Mouse (Mus musculus) limb, embryonic 11.5 days (tissue): ENCODE measurements around the gene Cdk19. TPM values are rescaled to one million over a fixed set of nuclear protein-coding genes. Genes with fewer than 3 reads are reported as not detected.
"Not testable (repeated sequence)": the region's sequence is repeated elsewhere in the genome, so short reads cannot be mapped to it uniquely, and the experiment has no call there.

Experiments
- ATAC-seq: fragments of 200-750 bp; cut with Nextera tagmentation; 2 replicates; pipeline ENCODE4 v1.8.0; 2017; ENCODE audit warnings: low read depth; ENCODE audit not compliant: insufficient number of reproducible peaks, low FRiP score, low TSS enrichment
- DNase-seq: peaks from one replicate; pipeline ENCODE4 v3.0.0-alpha.2; 2015; ENCODE audit warnings: low spot score
- H3K27ac ChIP-seq: fragments of 300-500 bp; sonication (generic); replicated peaks from 2 replicates; pipeline ENCODE4 v1.5.1; 2014; ENCODE audit warnings: low read depth, mild to moderate bottlenecking, low read length
- H3K27me3 ChIP-seq: fragments of 300-500 bp; sonication (generic); 2 replicates; pipeline ENCODE4 v1.6.1; 2014; ENCODE audit warnings: mild to moderate bottlenecking, low read length, mixed read lengths; ENCODE audit not compliant: control insufficient read depth, insufficient read depth
- H3K36me3 ChIP-seq: fragments of 300-500 bp; sonication (generic); 2 replicates; pipeline ENCODE4 v1.6.1; 2014; ENCODE audit warnings: mild to moderate bottlenecking, low read length, moderate library complexity, mixed read lengths; ENCODE audit not compliant: control insufficient read depth, insufficient read depth
- H3K4me1 ChIP-seq: fragments of 300-500 bp; sonication (generic); 2 replicates; pipeline ENCODE4 v1.6.1; 2014; ENCODE audit warnings: low read length, mixed read lengths; ENCODE audit not compliant: control insufficient read depth, insufficient read depth
- H3K4me2 ChIP-seq: fragments of 300-500 bp; sonication (generic); 2 replicates; pipeline ENCODE4 v1.6.1; 2014; ENCODE audit warnings: low read depth, mild to moderate bottlenecking, moderate library complexity; ENCODE audit not compliant: severe bottlenecking
- H3K4me3 ChIP-seq: fragments of 300-500 bp; sonication (generic); 2 replicates; pipeline ENCODE4 v1.5.1; 2014; ENCODE audit warnings: low read depth, low read length
- H3K9ac ChIP-seq: fragments of 300-500 bp; sonication (generic); 2 replicates; pipeline ENCODE4 v1.6.1; 2014; ENCODE audit warnings: mild to moderate bottlenecking, low read length
- H3K9me3 ChIP-seq: fragments of 300-500 bp; sonication (generic); 2 replicates; pipeline ENCODE4 v1.6.1; 2016; ENCODE audit warnings: low read length; ENCODE audit not compliant: control insufficient read depth
- whole genome bisulfite sequencing: fragments of 180-500 bp; shearing (Covaris S2); extraction: QIAGEN DNeasy Blood & Tissue Kit; methylation state at CpG from one replicate; pipeline ENCODE4 v1.1.7; 2014; 5-methylcytosine and 5-hydroxymethylcytosine counted together
- polyA plus RNA-seq: library from polyadenylated mRNA; unstranded; fragments of >200 nt; fragmentation: Nextera tagmentation; extraction: Ambion mirVana; gene quantifications from 2 replicates; pipeline ENCODE4 v1.2.1, GENCODE M21; 2014

Cdk19 gene
- polyA plus RNA-seq, 1 experiment from 2014 or later = 11.4 TPM

DNA sequence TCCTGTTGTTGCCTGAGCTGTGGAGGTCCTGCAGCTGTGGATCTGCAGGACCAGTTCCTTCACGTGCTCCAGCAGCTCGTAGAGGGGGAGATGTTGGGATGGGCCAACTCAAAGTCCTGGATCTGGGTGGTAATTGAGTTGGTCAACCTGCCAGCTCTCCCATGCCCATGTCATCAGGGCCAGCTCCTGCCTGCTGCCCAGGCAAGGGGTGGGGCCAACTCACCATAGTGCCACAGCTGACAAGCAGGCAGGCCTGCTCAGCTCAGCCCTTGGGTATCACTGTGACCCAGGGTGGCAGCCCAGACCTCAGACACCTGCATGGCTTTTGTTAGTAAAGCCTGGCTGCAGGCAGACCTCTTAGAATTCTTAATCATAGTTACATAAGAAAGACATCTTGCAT lies 81.3 kb downstream of the Cdk19 start:
- Histone ChIP-seq H3K36me3 (no peaks in the 10 kb centered on the region), H3K9ac (no peak overlapping the region), H3K4me3 (no peak overlapping the region), H3K27ac (no peak overlapping the region), H3K4me2 (no peak overlapping the region), H3K4me1 (peaks cover 5% of the 10 kb centered on the region), H3K27me3 (no peaks in the 10 kb centered on the region), H3K9me3 (no peaks in the 10 kb centered on the region)
- ATAC-seq = no peak
- 88% methylated on average over 2 of the region's 2 CpGs for WGBS
- DNase-seq = no peak

DNA sequence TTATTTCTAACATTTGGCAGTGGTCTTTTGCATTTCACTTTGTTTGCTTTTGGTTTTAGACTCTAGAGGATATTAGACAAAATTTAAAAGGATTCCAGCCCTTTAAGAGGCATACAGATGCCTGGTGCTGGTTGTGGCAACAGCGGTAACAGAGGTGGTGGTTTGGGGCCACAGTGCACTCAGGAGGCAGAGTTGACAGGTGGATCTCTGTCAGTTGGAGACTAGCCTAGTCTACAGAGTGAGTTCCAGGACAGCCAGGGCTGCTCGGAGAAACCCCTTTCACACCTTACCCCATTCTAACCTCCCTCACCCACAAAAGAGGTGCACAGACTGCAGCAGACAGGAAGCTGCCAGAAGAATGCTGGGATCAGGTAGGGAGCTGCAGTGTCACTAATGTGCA lies 82.4 kb downstream of the Cdk19 start:
- Histone ChIP-seq H3K4me1 (peaks cover 6% of the 10 kb centered on the region), H3K4me2 (no peak overlapping the region), H3K9ac (no peak overlapping the region), H3K27ac (no peak overlapping the region), H3K9me3 (no peaks in the 10 kb centered on the region), H3K4me3 (no peak overlapping the region), H3K36me3 (no peaks in the 10 kb centered on the region), H3K27me3 (no peaks in the 10 kb centered on the region)
- DNase-seq (no peak), ATAC-seq (no peak)
- WGBS = 80% methylated on average over 2 of the region's 2 CpGs

DNA sequence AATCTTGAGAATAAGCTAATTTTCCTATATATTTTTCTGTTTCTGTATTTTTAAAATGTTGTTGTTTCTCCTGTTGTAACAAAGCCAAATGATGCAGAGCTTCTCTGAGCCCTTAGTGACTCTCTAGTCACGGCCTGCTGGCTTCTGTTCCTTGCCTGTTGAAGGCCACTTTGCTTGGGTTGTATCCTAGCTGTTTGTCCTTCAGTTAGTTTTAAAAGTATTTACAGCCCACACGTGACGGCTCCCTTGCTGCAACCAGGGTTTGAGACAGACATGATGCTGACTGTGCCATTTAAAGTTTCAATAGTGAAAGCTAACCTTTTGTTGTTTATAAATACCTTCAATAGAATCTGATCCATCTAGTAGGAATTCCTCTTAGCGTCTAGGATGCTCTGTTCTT lies 83.3 kb downstream of the Cdk19 start:
- Histone ChIP-seq H3K9ac (no peak overlapping the region), H3K36me3 (no peaks in the 10 kb centered on the region), H3K27me3 (no peaks in the 10 kb centered on the region), H3K27ac (no peak overlapping the region), H3K4me2 (no peak overlapping the region), H3K9me3 (no peaks in the 10 kb centered on the region), H3K4me1 (peaks cover 6% of the 10 kb centered on the region), H3K4me3 (no peak overlapping the region)
- no peak for DNase-seq
- ATAC-seq = no peak
- WGBS = 51% methylated on average over 4 of the region's 4 CpGs

DNA sequence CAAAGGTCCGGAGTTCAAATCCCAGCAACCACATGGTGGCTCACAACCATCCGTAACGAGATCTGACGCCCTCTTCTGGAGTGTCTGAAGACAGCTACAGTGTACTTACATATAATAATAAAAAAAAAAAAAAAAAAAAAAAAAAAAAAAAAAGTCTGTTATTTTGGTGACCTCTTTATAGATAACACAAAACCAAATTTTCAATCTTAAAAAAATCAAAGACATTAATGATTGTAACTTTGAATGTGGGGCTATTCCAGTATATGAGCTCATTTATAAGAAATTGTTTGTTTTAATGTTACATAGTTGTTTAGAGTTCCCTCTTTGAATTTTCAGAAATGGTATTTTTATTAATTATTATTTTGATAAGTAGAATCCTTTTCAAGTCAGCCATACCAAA lies 85.1 kb downstream of the Cdk19 start:
- H3K36me3 ChIP-seq, H3K27ac ChIP-seq, H3K4me2 ChIP-seq, H3K9me3 ChIP-seq, H3K9ac ChIP-seq, H3K27me3 ChIP-seq, ATAC-seq, H3K4me3 ChIP-seq, H3K4me1 ChIP-seq, DNase-seq: not testable (repeated sequence)
- 88% methylated on average over 4 of the region's 4 CpGs for WGBS

DNA sequence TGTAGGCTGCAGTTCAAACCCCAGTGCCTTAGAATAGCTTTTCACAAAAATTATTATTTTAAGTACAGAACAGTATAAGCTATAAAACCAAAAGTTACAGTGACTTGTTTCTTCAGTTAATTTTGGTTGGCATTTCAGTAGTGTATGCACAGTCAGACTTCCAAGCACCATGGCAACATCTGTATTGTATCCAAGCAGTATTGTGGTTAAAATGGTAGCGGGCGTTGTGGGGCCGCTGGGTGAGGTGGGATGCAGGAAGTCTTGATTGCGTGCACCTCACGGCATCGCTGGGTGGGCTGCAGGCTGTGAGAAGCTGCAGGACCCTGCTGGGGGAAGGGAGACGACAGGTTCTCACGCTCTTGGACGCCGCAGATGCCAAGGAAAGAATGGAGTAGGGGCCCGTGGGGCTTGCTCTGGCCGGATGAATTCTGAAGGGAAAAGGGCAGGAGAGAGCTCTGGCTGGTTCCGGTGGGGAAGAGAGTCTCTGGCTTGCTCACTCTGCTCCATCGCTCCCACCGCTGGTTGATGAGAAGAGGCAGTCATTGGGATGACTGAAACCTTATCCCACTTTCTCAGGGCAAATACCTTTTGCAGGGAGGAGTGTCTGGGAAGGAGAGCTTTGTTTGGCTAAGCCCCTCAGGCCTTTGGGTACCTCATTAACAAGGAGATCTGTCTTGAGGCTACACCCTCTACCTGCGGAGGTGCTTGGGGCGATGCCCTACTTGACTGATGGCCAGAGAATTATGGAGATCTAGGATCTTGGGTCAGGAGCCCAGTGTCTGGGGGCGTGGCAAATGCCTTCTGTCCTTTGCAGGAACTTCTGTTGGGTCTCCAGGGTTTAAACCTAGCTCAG lies 86.1 kb downstream of the Cdk19 start:
- Histone ChIP-seq H3K9ac (no peak overlapping the region), H3K27me3 (no peaks in the 10 kb centered on the region), H3K4me2 (peak overlapping the region; percentile 11; the same call in 1 of the 2 replicates), H3K27ac (no peak overlapping the region), H3K36me3 (no peaks in the 10 kb centered on the region), H3K9me3 (no peaks in the 10 kb centered on the region), H3K4me3 (no peak overlapping the region), H3K4me1 (peaks cover 6% of the 10 kb centered on the region)
- ATAC-seq (no peak), DNase-seq (no peak)
- WGBS = 37% methylated on average over 18 of the region's 18 CpGs

DNA sequence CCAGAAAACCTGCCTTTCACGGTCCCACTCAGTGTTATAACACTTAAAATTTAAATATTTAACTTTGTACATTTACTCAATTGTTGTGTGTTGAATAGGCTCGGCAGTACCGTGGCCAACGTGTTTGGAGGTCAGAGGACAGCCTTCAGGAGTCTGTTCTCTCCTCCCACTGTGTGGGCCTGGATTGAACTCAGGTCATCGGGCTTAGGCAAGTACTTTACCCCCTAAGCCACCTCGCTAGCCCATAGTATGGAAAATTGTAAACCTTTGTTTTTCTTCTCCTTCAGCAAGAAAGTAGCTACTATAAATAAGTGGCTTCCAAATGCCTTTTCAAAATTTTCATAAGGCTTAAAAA lies 86.7 kb downstream of the Cdk19 start:
- Histone ChIP-seq H3K4me1 (peaks cover 6% of the 10 kb centered on the region), H3K9ac (no peak overlapping the region), H3K4me3 (no peak overlapping the region), H3K36me3 (no peaks in the 10 kb centered on the region), H3K27ac (no peak overlapping the region), H3K27me3 (no peaks in the 10 kb centered on the region), H3K4me2 (no peak overlapping the region), H3K9me3 (no peaks in the 10 kb centered on the region)
- no peak for DNase-seq
- 73% methylated on average over 6 of the region's 6 CpGs for WGBS
- no peak for ATAC-seq

DNA sequence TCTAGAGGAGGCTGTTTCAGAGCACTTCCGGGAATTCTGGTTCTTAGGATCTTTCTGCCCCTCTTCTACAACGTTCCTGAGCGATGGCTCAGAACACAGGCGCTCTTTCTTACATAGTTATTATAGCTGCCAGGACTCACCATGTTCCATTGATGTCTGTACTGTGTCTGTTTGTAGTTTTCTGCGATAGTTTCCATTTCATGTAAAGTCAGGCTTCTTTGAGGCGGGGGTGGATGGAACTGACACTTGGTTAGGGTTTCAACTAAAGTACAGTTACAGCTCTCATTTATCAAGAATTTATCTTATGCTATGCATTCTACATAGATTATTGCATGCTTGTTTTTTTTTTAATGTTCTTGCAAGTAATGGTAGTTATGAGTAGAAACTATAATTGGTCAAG lies 89.3 kb downstream of the Cdk19 start:
- H3K4me1 ChIP-seq = peaks cover 6% of the 10 kb centered on the region
- H3K9ac ChIP-seq = no peak overlapping the region
- H3K9me3 ChIP-seq = no peaks in the 10 kb centered on the region
- no peaks in the 10 kb centered on the region for H3K27me3 ChIP-seq
- DNase-seq (no peak), ATAC-seq (no peak)
- no peak overlapping the region for H3K4me2 ChIP-seq
- no peak overlapping the region for H3K4me3 ChIP-seq
- no peak overlapping the region for H3K27ac ChIP-seq
- no peaks in the 10 kb centered on the region for H3K36me3 ChIP-seq
- WGBS = 85% methylated on average over 6 of the region's 6 CpGs

DNA sequence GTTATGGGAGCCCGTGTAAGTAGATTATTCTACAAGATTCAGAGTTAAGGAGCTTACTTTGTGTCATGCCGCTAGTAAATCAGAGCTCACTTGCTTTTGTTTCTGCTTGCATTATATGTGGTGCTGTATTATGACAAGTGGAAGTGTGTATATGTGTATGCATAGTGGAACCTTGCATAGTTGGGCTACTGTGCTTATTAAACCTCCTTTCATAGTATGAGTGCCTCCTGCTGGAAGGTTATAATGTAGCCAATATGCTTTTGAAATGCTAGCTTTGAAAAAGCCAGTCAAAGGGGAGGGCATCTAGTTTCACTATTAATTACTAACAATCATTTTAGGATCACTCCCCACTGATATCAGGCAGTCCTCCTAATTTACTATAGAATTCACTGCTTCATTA lies 89.7 kb downstream of the Cdk19 start:
- DNase-seq (no peak), ATAC-seq (no peak)
- Histone ChIP-seq H3K4me2 (no peak overlapping the region), H3K9ac (no peak overlapping the region), H3K4me3 (no peak overlapping the region), H3K36me3 (no peaks in the 10 kb centered on the region), H3K9me3 (no peaks in the 10 kb centered on the region), H3K27me3 (no peaks in the 10 kb centered on the region), H3K27ac (no peak overlapping the region), H3K4me1 (peaks cover 6% of the 10 kb centered on the region)
- WGBS = 88% methylated on average over 2 of the region's 2 CpGs

DNA sequence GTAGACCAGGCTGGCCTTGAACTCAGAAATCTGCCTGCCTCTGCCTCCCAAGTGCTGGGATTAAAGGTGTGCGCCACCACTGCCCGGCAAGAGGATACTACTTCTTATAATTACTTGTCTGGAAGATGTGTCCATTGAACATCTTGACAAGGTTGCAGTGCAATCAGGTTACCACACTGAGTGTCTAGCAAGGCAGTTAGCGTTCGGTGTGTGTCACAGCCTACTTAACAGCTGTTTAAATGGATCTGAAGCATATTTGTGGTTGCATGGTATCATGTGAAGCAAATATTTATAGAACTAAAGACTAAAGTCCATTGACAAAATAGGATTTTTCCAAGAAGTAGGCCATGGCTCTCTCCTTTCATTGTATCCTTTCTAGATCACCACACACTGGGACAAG lies 90.8 kb downstream of the Cdk19 start:
- Histone ChIP-seq H3K4me3 (no peak overlapping the region), H3K36me3 (no peaks in the 10 kb centered on the region), H3K4me2 (no peak overlapping the region), H3K9ac (no peak overlapping the region), H3K27me3 (no peaks in the 10 kb centered on the region), H3K9me3 (no peaks in the 10 kb centered on the region), H3K27ac (no peak overlapping the region), H3K4me1 (peaks cover 5% of the 10 kb centered on the region)
- DNase-seq = no peak
- ATAC-seq = no peak
- 94% methylated on average over 4 of the region's 4 CpGs for WGBS
